Mouse (Mus musculus) kidney, postnatal 0 days (tissue): Measurements from ENCODE around the gene Gm49361. TPM values are rescaled to one million over a fixed set of nuclear protein-coding genes. Genes with fewer than 3 reads are reported as not detected.

Experiments used
- ATAC-seq: fragments of 200-750 bp; cut with Nextera tagmentation; replicated peaks from 2 replicates; pipeline ENCODE4 v1.8.0; 2017; ENCODE audit warnings: low read depth, moderate number of reproducible peaks, moderate TSS enrichment, moderate library complexity; ENCODE audit not compliant: low FRiP score
- DNase-seq: peaks from one replicate; pipeline ENCODE4 v3.0.0-alpha.2; 2016; ENCODE audit warnings: low spot score
- H3K27ac ChIP-seq: fragments of 300-500 bp; sonication (generic); 2 replicates; pipeline ENCODE4 v1.5.1; 2014; ENCODE audit warnings: mild to moderate bottlenecking
- H3K27me3 ChIP-seq: fragments of 300-500 bp; sonication (generic); 2 replicates; pipeline ENCODE4 v1.6.1; 2014; ENCODE audit warnings: low read length, mixed read lengths; ENCODE audit not compliant: insufficient read depth
- H3K36me3 ChIP-seq: fragments of 300-500 bp; sonication (generic); 2 replicates; pipeline ENCODE4 v1.6.1; 2014; ENCODE audit warnings: low read length, mixed read lengths; ENCODE audit not compliant: insufficient read depth
- H3K4me1 ChIP-seq: fragments of 300-500 bp; sonication (generic); replicated peaks from 2 replicates; pipeline ENCODE4 v1.6.1; 2014; ENCODE audit warnings: antibody characterized with exemption, low read length, mixed read lengths; ENCODE audit not compliant: insufficient read depth
- H3K4me2 ChIP-seq: fragments of 300-500 bp; sonication (generic); 2 replicates; pipeline ENCODE4 v1.6.1; 2014; ENCODE audit warnings: mild to moderate bottlenecking, low read length, moderate library complexity, mixed read lengths
- H3K4me3 ChIP-seq: fragments of 300-500 bp; sonication (generic); replicated peaks from 2 replicates; pipeline ENCODE4 v1.5.1; 2014; ENCODE audit warnings: low read depth, low read length
- H3K9ac ChIP-seq: fragments of 300-500 bp; sonication (generic); 2 replicates; pipeline ENCODE4 v1.6.1; 2014; ENCODE audit warnings: low read depth, low read length
- H3K9me3 ChIP-seq: fragments of 300-500 bp; sonication (generic); replicated peaks from 2 replicates; pipeline ENCODE4 v1.6.1; 2016; ENCODE audit warnings: low read length, inconsistent platforms, mixed read lengths
- CTCF ChIP-seq: IDR thresholded peaks from 2 replicates; pipeline ENCODE4 v1.5.1; 2016; ENCODE audit warnings: antibody characterized with exemption, low read depth, mild to moderate bottlenecking, moderate library complexity
- WGBS: fragments of 180-500 bp; shearing (Covaris S2); extraction: QIAGEN DNeasy Blood & Tissue Kit; methylation state at CpG from one replicate; pipeline ENCODE4 v1.1.7; 2014; 5-methylcytosine and 5-hydroxymethylcytosine counted together
- polyA plus RNA-seq: library from polyadenylated mRNA; unstranded; fragments of >200 nt; fragmentation: Nextera tagmentation; extraction: Ambion mirVana; gene quantifications from 2 replicates; pipeline ENCODE4 v1.2.1, GENCODE M21; 2015

The Gm49361 gene
- not detected in 2 replicates for polyA plus RNA-seq

DNA sequence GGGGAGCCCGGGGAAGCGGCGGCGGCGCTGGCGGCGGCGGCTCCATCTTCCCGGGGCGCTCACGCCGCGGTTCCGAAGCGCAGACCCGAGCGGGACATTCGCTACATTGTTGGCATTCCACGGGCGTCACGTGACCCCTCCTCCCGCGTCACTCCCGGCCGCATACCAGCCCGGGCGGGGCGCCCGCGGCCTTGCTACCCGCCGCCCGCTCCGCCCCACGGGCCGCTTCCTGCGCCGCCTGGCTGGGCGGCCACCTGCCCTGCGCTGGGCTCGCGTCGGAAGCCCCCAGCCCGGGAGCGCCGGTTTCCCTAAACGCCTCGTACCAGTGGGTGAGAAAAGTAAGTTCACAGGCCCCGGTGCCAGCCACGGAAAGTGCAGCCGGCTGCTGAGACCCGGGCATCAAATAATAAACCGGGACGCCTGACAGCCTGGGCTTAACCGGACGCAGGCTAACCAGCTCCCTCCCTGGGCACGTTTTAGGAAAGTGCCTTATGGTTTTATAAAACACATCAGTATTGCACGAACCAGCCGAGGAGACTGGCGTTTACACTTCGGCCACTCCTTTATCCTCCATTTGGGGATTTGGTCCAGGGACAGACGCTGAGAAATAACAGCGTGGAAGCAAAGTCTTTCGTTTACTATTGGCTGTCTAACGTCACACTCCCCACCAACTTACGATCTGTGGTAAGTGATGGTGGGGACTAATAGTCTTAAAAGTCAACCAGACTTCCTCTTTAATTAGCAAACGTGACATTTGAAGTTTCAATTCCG, at the start of gene Gm49361:
Gene Gm49361, minus strand, starts transcription at position 103 of the 771 bp plus-strand sequence.
- DNase-seq (peak; percentile 92), ATAC-seq (peak; percentile 88)
- Histone ChIP-seq H3K4me3 (peak within 1 kb of the TSS; percentile 98), H3K4me1 (peaks cover 19% of the 10 kb centered on the region), H3K36me3 (no peaks in the 10 kb centered on the region), H3K4me2 (peak within 1 kb of the TSS; percentile 86), H3K9ac (peak within 1 kb of the TSS; percentile 99), H3K27ac (peak within 1 kb of the TSS; percentile 99), H3K27me3 (no peaks in the 10 kb centered on the region), H3K9me3 (no peaks in the 10 kb centered on the region)
- WGBS, result 0% methylated on average over 59 of the region's 68 CpGs
- no peak for TF ChIP-seq CTCF

DNA sequence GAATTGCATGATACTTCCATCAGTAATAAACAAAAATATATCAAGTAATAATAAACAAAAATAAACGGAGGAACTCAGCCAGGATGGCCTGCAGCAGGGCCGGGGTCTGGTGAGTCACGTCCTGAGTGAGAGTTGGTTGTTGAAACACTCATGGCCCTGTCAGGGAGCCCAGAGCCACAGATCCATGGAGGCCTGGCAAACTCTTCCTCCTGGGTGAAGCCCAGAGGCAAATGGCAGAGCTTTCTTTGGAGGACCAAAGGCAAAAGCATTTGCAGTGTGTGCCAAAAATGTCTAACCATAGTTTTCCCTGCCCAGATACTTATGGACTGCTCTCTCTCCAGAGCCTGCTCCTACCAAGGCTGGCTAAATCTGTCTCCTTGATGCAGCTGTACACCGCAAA, 45.3 kb upstream of the Gm49361 start:
- ATAC-seq (no peak), DNase-seq (no peak)
- H3K27me3 ChIP-seq, result no peaks in the 10 kb centered on the region
- no peaks in the 10 kb centered on the region for H3K36me3 ChIP-seq
- H3K4me1 ChIP-seq, result no peaks in the 10 kb centered on the region
- 77% methylated on average over 4 of the region's 4 CpGs for WGBS
- no peak overlapping the region for H3K4me2 ChIP-seq
- H3K4me3 ChIP-seq, result no peak overlapping the region
- H3K9me3 ChIP-seq, result no peaks in the 10 kb centered on the region
- no peak for TF ChIP-seq CTCF
- H3K9ac ChIP-seq, result no peak overlapping the region
- H3K27ac ChIP-seq, result no peak overlapping the region

- H3K9me3 ChIP-seq, result no peaks in the 10 kb centered on the region
- no peak overlapping the region for H3K9ac ChIP-seq
- no peaks in the 10 kb centered on the region for H3K27me3 ChIP-seq
- no peak overlapping the region for H3K4me3 ChIP-seq
- H3K4me1 ChIP-seq, result no peaks in the 10 kb centered on the region
- H3K36me3 ChIP-seq, result no peaks in the 10 kb centered on the region
- 85% methylated on average over 9 of the region's 9 CpGs for WGBS
- no peak overlapping the region for H3K27ac ChIP-seq
- no peak for DNase-seq
- ATAC-seq, result no peak
- no peak overlapping the region for H3K4me2 ChIP-seq
- no peak for TF ChIP-seq CTCF
These were observed 43.9 kb upstream of the Gm49361 start for GRCm38 (mm10) chr14:57789759-57790158.

DNA sequence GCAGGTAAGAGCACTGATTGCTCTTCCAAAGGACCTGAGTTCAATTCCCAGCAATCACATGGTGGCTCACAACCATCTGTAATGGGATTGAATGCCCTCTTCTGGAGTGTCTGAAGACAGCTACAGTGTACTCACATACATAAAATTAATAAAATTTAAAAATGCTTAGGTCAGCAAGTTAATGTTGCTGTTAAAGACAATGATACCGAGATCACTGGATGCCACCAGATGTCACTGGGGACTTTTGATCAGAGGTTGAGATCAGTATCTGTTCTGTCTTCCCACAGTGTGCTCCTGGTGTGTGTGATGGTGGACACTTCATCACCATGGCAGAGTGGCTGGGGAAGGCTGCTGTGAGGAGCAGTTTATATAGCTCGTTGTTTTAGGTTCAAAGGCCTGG, 43.4 kb upstream of the Gm49361 start:
- ATAC-seq, result no peak
- Histone ChIP-seq H3K4me2 (no peak overlapping the region), H3K4me3 (no peak overlapping the region), H3K27ac (no peak overlapping the region), H3K9ac (no peak overlapping the region), H3K9me3 (no peaks in the 10 kb centered on the region), H3K27me3 (no peaks in the 10 kb centered on the region), H3K4me1 (no peaks in the 10 kb centered on the region), H3K36me3 (no peaks in the 10 kb centered on the region)
- WGBS, result 64% methylated on average over 2 of the region's 2 CpGs
- TF ChIP-seq CTCF, result no peak
- DNase-seq, result no peak

DNA sequence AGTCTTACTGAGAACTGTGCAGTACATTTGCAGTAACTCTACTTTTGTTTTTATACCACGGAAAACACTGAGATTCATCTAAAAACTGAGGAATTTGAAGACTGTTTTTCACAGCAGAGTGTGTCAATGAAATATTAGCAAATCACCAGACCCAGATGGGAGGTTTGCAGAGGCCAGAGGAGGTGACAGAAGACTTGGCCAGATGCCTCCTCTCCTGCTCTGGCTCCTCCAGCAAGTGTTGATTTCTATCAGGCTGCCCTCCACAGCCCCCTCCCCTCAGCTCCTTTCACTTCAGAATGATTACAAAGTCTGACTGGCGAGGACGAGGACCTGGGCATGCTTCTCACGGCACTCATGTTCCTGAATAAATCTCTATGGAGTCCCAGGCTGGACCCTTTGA, 41.5 kb upstream of the Gm49361 start:
- Histone ChIP-seq H3K27ac (no peak overlapping the region), H3K4me1 (no peaks in the 10 kb centered on the region), H3K27me3 (no peaks in the 10 kb centered on the region), H3K4me2 (no peak overlapping the region), H3K36me3 (no peaks in the 10 kb centered on the region), H3K9ac (no peak overlapping the region), H3K4me3 (no peak overlapping the region), H3K9me3 (no peaks in the 10 kb centered on the region)
- WGBS, result 36% methylated on average over 4 of the region's 4 CpGs
- ATAC-seq, result no peak
- TF ChIP-seq CTCF, result no peak
- DNase-seq, result no peak

GRCm38 (mm10) chr14:57772157-57772815, 26.4 kb upstream of the Gm49361 start:
- Histone ChIP-seq H3K9ac (no peak overlapping the region), H3K4me1 (no peaks in the 10 kb centered on the region), H3K27me3 (no peaks in the 10 kb centered on the region), H3K36me3 (no peaks in the 10 kb centered on the region), H3K9me3 (no peaks in the 10 kb centered on the region; the same call in 1 of the 2 replicates), H3K4me3 (no peak overlapping the region), H3K4me2 (no peak overlapping the region), H3K27ac (no peak overlapping the region)
- 80% methylated on average over 6 of the region's 6 CpGs for WGBS
- DNase-seq (no peak), ATAC-seq (no peak)
- no peak for TF ChIP-seq CTCF
